Mouse (Mus musculus): ENCODE measurements around the gene Otub2.
A peak's percentile ranks its signal among the peaks of the same experiment; 100 is the strongest.

Gene Otub2

DNA sequence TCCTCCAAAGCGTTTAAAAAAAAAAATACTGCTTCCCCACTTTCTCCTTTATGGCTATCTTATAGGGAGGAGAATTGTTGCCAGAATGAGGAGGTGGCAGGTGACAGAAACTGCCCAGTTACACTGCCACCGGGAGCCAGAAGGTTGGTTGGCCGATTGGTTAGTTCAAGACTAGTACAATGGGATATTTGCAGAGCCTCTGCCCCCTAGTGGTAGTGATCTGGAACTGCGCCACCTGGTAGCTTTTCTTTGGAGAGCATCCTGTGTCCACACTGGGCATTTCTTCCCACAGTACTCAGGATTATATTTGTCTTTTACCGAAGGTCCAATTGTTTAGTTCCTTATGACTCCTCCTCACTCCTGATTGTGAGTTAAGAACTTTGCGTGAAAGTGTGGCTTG, 16.8 kb upstream of the Otub2 start:
- no peak for ATAC-seq (ENCODE audit: low TSS enrichment)

DNA sequence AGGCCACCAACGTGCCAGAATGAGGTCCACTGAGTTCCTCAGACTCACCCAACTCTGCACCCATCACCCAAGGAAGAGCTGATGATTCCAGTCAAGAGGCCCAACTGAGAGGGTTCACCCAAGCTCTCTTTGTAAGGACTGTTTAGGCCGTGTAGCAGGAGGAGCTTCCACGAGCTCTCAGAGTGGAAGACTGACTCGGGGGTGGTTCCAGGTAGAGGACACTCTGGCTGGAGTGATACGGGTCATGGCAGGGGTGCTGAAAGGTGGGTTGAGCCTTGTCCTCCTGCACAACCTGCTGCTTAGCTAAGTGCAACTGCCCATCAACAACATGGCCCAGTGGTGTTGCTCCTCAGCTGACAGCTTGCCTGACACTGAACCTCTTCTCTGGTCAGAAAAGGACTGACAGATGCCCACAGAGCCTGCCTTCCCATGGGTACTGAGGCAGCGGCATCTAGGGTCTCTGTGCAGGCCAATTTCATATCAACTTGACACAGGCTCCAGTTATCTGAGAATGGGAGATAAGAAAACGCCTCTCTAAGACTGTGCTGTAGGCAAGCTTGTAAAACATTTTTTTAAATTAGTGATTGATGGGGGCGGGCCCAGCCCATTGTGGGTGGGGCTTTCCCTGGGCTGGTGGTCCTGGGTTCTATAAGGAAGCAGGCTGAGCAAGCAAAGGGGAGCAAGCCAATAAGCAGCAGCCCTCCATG, 14.8 kb upstream of the Otub2 start:
- no peak for ATAC-seq (ENCODE audit: low TSS enrichment)

DNA sequence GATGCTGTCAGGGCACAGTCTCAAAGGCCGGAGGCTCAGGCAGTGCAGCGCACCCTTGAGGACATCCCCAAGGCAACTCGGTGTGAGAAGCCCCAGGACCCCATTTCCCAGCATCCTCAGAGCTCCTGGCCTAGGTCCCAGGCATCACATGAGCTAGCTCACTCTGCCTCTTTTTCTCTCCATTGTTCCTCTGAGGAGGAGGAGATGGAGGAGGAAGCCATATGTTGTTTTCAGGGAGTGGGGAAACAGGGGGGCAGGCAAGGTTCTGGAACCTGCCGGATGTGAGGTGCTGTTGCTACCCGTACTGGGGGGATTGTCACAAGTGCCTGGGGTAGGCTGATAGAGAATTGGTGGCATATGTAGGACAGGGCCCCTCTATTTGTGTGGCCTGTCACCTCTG, 12.4 kb upstream of the Otub2 start:
- peak; percentile 61 for ATAC-seq (ENCODE audit: low TSS enrichment)

DNA sequence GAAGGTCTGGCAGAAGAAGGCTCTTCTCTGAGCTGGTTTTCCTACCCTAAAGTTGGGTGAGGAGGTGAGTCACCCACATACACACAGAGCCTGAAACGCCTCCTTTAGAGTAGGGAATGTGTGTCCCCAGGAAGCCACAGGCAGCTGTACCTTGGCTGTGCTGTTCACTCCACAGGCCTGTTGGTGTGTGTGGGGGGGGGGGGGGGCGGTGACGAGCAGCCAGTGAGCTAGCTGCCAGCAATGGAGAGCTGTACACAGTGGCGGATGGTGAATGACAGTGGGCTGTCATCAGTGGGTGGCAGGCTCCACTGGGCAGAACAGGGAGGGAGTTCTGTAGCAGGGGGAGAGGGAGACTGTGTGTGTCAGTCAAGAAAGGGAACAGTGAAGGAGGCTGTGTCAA, 11.7 kb upstream of the Otub2 start:
- peak; percentile 82 for ATAC-seq (ENCODE audit: low TSS enrichment)

DNA sequence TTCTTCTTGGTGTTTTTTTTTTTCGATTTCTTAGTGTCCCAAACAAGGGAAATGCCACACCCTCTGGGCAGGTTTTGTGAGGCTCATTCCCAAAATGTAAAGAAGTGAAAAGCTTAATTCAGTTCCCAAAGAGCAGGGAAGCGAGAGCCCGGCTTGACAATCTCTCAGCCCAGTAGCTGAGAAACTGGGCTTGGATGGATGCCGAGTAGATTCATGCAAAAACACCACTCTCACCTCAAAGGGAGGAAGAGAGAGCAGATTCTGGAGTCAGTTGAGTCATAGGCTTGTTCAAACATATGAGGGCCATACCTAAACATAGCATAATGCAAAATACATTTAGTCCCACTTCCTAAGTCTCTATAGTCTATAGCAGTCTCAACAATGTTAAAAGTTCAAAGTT, 8.3 kb upstream of the Otub2 start:
- no peak for ATAC-seq (ENCODE audit: low TSS enrichment)

DNA sequence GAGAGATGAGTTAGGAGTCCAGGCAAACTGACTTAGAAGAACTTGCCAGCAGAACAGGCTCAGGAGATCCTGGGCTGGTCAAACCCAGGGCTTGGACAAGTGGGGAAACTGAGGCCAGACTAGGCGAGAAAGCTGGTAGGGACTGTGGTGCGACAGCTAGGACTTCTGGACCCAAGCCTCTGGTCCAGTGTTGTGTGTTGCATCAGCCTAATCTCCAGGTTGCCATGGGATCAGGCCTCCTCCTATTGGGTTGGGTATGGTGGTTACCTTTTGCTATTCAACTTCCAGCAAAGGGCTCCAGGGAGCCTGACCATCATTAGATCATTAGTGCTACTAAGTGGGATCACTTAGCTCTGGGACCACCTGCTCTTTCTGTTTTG, 856 bp downstream of the Otub2 start:
- ATAC-seq (ENCODE audit: low TSS enrichment) = no peak

DNA sequence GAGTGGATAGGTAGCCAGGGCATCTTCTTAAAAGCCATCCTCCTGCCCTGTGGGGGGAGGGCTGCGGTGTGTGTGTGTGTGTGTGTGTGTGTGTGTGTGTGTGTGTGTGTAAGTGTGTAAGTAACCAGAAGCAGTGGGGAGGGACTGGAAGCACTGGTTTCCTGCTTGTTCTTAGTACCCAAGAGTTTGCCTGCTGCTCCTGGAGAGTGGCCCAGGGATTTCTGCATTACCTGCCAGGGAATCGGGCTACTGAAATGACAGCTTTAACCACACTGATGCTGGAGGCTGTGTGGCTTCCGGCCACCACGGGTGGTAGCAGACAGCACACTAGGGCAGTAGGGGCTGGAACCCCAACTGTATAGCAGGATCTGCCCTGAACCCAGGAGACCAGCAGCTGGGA, 1.5 kb downstream of the Otub2 start:
- ATAC-seq (ENCODE audit: low TSS enrichment) = no peak

DNA sequence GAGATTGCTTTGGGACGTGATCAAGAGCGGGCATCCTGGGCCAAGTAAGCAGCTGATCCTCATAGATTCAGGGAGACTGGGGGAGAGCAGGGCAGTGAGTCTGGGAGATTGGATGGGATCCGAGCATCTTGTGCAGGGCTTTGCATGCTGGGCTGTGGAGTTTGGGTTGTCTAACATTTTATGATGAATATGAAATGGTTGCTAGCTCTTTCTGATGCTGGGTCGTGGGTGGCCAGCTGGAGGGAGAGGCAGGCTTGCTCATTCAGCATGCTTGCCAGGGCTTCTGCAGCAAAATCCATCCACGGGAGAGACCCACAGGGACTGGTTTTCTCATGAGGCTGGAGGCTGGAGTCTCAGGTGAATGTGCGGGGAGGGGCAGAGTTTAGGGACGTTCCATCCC, 2.6 kb downstream of the Otub2 start:
- ATAC-seq (ENCODE audit: low TSS enrichment) = peak; percentile 63

DNA sequence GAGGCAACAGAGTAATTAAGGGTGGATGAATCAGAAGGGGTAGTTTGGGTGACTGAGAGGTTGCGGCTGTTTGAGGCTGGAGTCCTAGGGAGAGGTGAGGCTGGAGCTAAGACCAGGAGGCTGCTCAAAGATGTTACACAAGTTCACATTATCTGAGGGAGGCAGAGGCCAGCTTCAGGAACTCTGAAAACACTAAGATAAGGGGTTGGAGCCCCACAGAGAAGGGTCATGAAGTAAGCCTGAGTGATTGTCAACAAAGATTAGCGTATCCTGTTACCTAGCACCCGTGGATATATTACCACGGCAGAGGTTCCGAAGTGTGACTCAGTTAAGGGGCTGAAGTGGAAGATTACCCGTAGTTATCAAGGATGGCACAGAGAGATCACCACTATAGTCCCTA, 5.0 kb downstream of the Otub2 start:
- no peak for ATAC-seq (ENCODE audit: low TSS enrichment)

DNA sequence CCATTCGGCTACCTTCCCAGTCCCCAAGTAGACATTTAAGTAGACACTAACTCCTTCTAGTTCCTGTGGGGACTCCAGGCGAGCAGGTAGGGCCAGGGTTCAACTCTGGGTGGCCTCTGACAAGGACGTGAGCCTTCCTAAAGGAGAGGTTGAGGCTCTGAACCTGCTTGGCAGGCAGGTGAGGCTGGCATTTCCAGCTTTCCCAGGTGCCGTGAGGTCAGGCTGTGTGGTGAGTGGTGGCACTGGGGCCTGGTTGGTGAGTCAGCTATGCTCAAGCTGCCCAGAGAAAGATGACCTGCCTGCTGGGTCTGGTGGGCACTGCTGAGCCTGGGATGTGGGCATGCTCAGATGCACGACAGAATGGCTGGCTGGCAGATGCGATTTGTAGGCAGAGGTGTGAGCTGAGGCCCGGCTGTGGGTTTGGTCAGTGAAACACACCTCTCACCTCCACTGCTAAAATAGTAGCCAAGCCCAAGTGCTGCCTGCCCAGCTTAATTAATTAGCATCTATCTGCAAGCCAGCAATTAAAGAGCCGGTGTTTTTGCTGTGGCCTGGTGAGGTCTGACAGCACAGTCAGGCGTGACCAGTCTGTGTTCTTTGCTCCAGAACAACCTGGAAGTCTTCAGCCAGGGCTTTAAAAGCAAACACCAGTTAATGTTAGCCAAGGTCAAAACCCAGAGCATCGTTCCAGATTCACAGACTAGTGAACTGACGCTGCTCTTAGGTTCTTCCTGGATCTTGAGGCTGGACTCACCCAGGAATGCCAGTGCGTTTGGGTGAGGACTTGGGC, 7.2 kb downstream of the Otub2 start:
- no peak for ATAC-seq (ENCODE audit: low TSS enrichment)

DNA sequence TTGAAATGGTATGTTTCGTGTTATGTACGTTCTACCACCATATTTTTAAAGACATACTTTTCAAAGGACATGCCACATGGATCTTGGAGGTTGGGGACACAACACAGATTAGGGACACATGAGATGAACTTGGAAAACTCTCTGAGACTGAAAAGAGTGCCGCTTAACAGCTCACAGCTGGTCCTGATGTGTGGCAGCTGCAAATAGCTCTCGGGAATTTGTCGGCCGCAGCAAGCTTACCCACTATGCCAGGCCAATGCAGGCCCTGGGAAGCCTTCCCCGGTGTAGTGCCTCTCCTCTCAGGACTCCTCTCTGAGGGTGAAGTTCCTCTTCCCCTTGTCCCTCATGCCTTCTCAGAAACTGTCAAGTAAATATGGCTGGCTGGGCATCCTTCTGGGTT, 8.3 kb downstream of the Otub2 start:
- no peak for ATAC-seq (ENCODE audit: low TSS enrichment)

DNA sequence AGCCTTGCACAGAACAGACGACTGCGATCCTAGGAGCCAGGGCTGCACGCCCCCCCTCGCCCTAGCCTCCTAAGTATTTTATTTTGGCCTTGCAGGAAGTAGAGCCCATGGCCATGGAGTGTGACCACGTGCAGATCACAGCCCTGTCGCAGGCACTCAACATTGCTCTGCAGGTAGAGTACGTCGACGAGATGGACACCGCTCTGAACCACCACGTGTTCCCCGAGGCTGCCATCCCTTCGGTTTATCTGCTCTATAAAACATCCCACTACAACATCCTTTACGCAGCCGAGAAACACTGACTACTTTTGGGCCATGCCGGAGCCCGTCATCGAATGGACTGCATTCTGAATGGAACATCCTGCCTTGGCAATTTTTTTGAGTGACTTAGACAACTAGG, 15.6 kb downstream of the Otub2 start:
- ATAC-seq (ENCODE audit: low TSS enrichment) = no peak

DNA sequence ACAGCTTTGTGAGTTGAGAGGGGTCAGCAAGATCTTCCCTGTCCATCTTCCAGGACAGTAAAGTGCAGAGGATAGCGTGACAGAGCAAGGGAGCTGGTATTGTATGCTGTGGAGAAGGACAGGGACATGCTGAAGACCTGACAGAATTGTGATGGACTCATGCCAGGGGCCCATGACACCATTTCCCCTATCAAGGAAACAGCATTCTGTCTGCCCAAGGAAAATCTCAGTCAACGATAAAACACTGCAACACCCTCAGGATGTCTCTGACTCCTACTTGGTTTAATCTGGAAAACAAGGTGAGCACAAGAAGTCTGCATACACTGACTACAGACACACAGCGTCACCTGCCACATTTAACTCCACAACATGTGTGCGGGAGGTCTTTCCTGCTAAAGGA, 19.2 kb downstream of the Otub2 start, which contains the start of gene 9330161L09Rik:
Gene 9330161L09Rik (minus strand): TSS at position 101 of the 400 bp plus-strand sequence.
- ATAC-seq (ENCODE audit: low TSS enrichment) = peak; percentile 7; the same call in 1 of the 2 replicates

DNA sequence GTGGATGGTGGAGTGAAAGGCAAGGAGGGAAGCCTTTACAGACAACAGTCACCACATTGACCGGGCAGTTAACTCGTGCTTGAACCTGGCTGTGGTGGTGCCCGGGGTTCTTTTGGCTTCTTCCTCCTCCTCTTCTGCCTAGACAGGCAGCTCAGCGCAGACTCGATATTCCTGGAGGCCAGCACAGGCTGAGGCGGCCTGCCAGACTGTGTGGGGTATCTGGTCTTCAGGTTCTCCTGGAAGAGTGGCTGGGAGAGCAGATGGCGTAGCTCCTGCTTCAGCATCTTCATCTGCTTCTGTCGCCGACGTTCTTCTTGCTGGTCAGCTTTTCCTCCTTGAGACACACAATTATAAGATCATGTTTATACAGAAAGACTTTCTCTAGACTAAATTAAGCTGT, 19.7 kb downstream of the Otub2 start:
- ATAC-seq (ENCODE audit: low TSS enrichment) = peak; percentile 75

DNA sequence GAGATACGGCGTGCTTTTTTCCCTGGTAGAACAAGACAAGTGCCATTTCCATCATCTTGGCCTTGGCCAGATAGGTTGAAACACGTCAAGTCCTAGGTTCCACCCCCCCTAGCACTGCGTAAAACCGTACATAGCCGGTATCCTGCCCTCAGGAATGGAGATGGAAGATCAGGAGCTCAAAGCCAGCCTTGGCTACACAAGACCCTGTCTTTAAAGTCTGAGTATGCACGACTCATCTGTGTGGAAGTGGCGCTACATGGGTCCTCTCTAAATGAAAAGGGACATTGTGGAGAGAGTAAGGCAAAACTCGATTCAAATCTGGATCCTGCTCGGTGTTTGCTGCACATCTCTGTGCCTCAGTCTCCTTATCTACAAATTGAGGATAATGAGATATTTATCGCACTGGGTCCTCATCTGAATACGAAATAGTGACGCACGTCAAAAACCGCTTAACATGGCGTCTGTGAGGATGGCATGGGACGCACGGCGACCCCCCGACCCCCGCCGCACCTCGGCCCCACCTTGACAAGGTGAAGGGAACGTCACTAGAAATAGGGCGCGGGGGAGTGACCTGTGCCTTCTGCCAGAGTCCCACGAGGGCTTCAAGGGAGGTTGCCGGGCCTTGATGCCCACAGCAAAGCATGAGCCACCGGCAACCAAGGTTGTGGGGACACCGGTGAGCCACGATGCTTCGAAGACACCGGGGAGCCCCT, 36.7 kb downstream of the Otub2 start:
- no peak for ATAC-seq (ENCODE audit: low TSS enrichment)

DNA sequence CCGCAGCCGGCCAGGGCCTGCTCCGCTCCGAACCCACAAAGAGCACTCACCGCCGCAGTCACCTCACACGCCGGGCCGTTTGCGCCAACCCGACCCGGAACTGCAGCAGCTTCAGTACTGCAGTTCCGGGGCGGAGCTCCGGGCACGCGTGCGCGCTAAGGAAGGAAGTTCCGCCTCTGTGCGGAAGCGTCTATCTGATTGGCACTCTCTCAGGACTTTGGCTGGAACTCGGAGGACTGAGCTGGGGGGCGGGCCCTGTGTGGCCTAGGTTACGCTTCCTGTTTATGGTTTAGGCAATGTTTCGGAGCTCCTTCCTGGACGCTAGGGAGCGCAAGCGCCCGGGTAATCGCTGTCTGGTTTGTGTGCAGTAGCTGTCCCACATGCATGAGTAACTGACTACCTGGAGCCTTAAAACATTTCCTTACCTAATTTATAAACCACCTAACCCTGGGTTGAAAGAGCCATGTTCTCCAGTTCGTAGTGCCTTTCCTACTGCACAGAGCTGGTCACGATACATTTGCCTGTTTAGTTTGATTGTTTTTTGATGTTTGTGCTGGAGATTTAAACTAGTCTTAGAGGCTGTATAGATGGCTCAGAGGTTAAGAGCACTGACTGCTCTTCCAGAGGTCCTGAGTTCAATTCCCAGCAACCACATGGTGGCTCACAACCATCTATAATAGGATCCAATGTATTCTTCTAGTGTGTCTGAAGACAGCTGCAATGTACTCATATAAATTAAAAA, 37.4 kb downstream of the Otub2 start, which contains the start of gene Ddx24:
Gene Ddx24 (minus strand): TSS at position 102 of the 742 bp plus-strand sequence.
- peak; percentile 99 for ATAC-seq (ENCODE audit: low TSS enrichment)

DNA sequence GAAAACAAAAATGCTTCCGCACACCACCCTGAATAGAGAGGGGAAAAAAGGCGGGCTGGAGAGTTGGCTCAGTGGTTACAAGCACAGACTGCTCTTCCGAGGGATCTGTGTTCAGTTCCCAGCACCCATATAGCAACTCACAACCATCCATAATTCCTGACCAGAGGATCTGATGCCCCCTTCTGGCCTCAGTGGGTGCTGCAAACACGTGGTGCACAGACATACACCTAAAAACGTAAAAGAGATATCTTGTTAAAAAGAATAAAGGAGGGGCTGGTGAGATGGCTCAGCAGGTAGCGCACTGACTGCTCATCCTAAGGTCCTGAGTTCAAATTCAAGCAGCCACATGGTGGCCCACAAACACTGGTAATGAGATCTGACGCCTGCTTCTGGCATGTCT, 38.2 kb downstream of the Otub2 start:
- ATAC-seq (ENCODE audit: low TSS enrichment) = no peak

DNA sequence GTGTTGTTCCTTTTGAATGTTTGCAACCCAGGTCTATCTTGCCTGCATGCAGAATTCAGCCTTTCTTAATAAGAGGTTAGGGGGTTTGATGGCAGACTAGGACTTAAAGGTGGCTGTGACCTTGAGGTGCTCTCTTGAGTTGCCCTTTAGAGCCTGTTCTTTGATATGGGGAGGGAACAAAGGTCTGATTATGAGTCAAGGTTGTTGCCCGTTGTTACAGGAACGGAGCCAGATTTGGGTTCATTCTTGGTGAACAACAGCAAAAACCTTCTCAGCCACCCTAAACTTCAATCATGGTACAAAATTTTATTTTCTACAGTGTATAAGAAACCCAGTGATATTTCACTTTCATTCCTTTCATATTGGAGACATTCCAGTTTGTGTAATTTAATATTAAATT, 44.9 kb downstream of the Otub2 start:
- no peak for ATAC-seq (ENCODE audit: low TSS enrichment)

DNA sequence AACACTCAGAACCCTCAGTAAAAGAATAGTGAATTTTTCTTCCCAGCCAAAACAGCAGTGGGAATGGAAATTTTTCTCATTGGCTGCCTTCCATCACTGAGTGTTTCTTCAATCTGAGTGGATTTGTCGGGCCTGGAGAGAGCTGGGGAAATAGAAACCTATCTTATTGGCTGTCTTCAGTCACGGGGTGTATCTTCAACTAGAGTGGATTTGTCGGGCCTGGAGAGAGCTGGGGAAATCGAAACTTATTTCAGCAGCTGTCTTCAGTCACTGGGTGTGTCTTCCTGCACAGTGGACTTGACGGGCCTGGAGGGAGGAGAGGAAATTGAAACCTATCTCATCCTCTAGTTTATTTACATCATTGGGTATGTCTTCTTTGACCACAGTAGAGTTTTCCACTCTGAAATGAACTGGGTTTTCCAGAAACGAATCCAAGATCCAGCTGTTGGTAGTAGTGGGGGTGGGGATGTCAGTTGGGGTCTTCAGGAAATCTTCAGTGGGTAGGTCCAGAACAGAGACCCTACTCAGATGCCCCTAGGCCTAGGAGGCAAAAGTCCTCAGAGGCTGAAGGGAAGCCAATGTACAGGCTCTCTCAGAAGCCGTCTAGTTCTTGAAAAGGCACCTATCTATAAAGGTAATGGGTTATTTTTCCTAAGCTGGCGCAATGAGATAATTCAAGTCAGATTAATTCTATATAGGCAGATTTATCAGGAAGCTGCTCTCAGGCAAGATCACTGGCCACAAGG, 45.7 kb downstream of the Otub2 start, which contains the start of gene Ifi27:
Gene Ifi27 (plus strand): TSS at position 226 of the 746 bp plus-strand sequence.
- ATAC-seq (ENCODE audit: low TSS enrichment) = peak; percentile 100

DNA sequence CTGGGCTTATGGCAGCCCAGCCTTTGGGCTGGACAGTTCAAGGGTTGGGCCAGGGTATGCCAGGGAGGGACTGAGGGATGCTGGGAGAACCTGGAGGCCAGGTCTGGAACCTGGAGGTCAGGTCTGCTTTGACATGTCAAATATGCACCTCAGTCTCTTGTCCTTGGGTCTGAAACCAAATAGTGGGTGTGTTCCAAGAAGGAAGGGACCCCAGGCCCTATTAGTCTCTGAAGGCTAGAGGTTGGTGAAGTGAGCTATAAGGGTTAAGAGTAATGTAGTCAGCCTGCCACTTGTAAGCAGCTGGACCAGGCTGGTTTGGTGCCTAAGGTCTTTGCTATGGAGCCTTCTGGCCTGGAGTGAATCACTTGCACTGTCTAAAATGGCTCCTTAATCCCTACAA, 46.4 kb downstream of the Otub2 start:
- ATAC-seq (ENCODE audit: low TSS enrichment) = no peak

DNA sequence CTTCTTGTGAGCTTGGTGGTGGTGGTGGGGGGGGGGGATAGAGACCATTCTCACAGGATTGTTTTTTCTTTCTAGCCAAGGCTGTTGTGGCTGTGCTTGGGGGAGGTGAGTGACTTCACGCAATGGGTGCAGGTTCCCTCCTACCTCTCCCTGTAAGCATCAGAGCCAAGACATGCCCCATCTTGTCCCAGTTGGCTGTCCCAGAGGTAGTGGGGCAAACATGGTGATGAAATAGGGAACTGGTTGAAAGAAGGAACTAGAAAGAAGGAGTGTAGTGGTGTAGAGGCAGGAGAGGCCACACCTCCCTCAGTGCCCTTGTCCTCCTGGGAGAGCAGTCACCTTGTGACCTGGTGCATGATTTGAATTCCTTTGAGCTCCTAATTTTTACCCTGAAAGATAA, 49.1 kb downstream of the Otub2 start:
- no peak for ATAC-seq (ENCODE audit: low TSS enrichment)
